Mouse (Mus musculus) embryo, embryonic 10 days (tissue): ENCODE results near the gene Gm21936.
"Not testable (repeated sequence)": the region's sequence is repeated elsewhere in the genome, so short reads cannot be mapped to it uniquely, and the experiment has no call there.

Experiments used
- DNase-seq: peaks from one replicate; pipeline ENCODE4 v3.0.0-alpha.2; 2015; ENCODE audit warnings: low spot score

Gm21936 gene

DNA sequence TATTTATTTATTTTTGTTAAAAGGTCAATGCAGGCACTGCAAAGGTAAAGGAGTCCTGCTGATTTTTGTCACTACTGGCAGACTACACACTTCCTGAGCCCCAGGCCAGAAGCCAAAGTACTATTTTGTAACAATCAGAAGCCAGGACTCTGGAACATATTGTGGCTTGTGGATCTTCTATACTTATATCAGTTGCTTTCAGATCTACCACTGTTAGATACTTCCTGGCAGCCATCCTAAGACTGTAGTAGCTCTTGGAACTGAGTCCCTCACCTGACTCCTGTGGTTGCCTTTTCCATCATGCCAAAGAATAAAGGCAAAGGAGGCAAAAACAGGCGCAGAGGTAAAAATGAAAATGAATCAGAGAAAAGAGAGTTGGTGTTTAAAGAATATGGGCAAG is at the start of gene Gm21936:
Gene Gm21936, plus strand, starts transcription at position 301 of the 400 bp plus-strand sequence.
- DNase-seq, result not testable (repeated sequence)

DNA sequence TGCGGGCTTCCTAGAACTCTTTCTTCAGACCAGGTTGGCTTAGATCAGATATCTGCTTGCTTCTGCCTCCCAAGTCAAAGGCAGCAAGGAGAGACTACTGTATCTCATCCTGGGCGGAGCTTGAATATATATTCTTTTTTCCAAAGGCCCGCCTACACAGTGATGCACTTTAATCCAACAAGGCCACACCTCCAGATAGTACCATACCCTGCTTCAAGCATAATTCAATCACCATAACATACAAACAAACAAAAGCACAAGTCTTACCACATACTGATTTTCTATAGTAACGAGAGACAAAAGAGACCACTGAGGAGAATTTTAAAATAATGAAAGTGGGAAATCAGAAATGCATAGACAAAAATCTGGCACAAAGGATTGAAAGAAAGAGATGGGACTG is 19.7 kb upstream of the Gm21936 start, which contains the start of gene Gm21319:
Gene Gm21319, minus strand, starts transcription at position 101 of the 400 bp plus-strand sequence.
- not testable (repeated sequence) for DNase-seq

- DNase-seq, result not testable (repeated sequence)
These were observed 2.7 kb downstream of the Gm21936 start for GRCm38 (mm10) chr12:87797971-87798370.

DNA sequence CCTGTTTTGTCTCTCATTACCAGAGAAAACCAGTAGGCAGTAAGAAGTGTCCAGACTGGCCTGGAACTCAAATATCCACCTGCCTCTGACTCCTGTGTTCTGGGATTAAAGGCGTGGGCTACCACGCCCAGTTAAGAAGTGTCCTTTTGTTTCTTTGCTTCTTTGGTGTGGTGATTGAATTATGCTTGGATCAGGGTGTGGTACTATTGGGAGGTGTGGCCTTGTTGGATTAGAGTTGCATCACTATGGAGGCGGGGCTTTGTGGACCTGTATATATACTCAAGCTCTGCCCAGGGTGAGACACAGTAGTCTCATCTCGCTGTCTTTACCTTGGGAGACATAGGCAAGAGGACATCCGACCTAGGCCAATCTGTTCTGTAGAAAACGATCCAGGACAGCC is 21.0 kb downstream of the Gm21936 start, which contains the start of gene BB287469:
Gene BB287469, plus strand, starts transcription at position 301 of the 400 bp plus-strand sequence.
- DNase-seq, result not testable (repeated sequence)

GRCm38 (mm10) chr12:87842239-87842638 is 46.9 kb downstream of the Gm21936 start, which contains the start of gene Gm2001:
TSS of gene Gm2001 (minus strand) at chr12:87842339.
- not testable (repeated sequence) for DNase-seq
